Mouse (Mus musculus) MEL (cell line): ENCODE measurements at regions not wholly inside any gene's neighbourhood (a gene's known extent, or its start where the extent isn't known, plus 50 kb on each side); places are given as distances from the start of the nearest gene placed in this dataset.

Experiments used
- DNase-seq: peaks from one replicate; pipeline ENCODE4 v3.0.0; 2011; ENCODE audit warnings: low read depth, low spot score
- H3K27ac ChIP-seq: 2 replicates; pipeline ENCODE4 v1.5.1; 2012; ENCODE audit warnings: low read depth, mild to moderate bottlenecking, control low read depth, low read length, moderate library complexity; ENCODE audit not compliant: control insufficient read depth
- H3K27me3 ChIP-seq, 2 experiments: fragments of 150-350 bp in 1 of 2; sonication (generic) in 1 of 2; 2 replicates each; pipeline ENCODE4 v1.6.1; 2012; ENCODE audit warnings: low read length in 2 of 2, mild to moderate bottlenecking in 2 of 2, improper control_type of control experiment in 1 of 2, moderate library complexity in 1 of 2; ENCODE audit not compliant: insufficient read depth in 2 of 2, control insufficient read depth in 1 of 2
- H3K36me3 ChIP-seq, 2 experiments: 2 replicates each; pipeline ENCODE4 v1.6.1; 2012 to 2014; ENCODE audit warnings: low read length in 2 of 2, improper control_type of control experiment in 1 of 2, inconsistent platforms in 1 of 2, mild to moderate bottlenecking in 1 of 2; ENCODE audit not compliant: insufficient read depth in 2 of 2, control insufficient read depth in 1 of 2
- H3K4me1 ChIP-seq, 2 experiments: fragments of 150-350 bp in 1 of 2; sonication (generic) in 1 of 2; 2 replicates each; pipeline ENCODE4 v1.6.1; 2012; ENCODE audit warnings: low read length in 2 of 2, improper control_type of control experiment in 1 of 2, mild to moderate bottlenecking in 1 of 2; ENCODE audit not compliant: insufficient read depth in 2 of 2, control insufficient read depth in 1 of 2
- H3K4me3 ChIP-seq, 2 experiments: fragments of 150-350 bp in 1 of 2; sonication (generic) in 1 of 2; 2 replicates each; pipeline ENCODE4 v1.5.1; 2012; ENCODE audit warnings: low read depth in 2 of 2, low read length in 2 of 2, mild to moderate bottlenecking in 2 of 2, moderate library complexity in 2 of 2, control low read depth in 1 of 2, improper control_type of control experiment in 1 of 2; ENCODE audit not compliant: control insufficient read depth in 1 of 2, insufficient read depth in 1 of 2
- H3K79me2 ChIP-seq: 2 replicates; pipeline ENCODE4 v1.6.1; 2012; ENCODE audit warnings: mild to moderate bottlenecking, low read length, moderate library complexity; ENCODE audit not compliant: control insufficient read depth, poor library complexity, insufficient read depth
- H3K9ac ChIP-seq: 2 replicates; pipeline ENCODE4 v1.6.1; 2012; ENCODE audit warnings: low read depth, mild to moderate bottlenecking, control low read depth, low read length, moderate library complexity; ENCODE audit not compliant: control insufficient read depth, poor library complexity, severe bottlenecking
- H3K9me3 ChIP-seq: fragments of 150-350 bp; sonication (generic); replicated peaks from 2 replicates; pipeline ENCODE4 v1.6.1; 2012; ENCODE audit warnings: mild to moderate bottlenecking, low read length, improper control_type of control experiment, moderate library complexity; ENCODE audit not compliant: insufficient read depth
- CHD1 ChIP-seq: IDR thresholded peaks from 2 replicates; pipeline ENCODE4 v1.6.1; 2012; ENCODE audit warnings: low read depth, mild to moderate bottlenecking, inconsistent platforms, low read length, improper control_type of control experiment
- CHD2 ChIP-seq: IDR thresholded peaks from 2 replicates; pipeline ENCODE4 v1.6.1; 2011; ENCODE audit warnings: low read length, improper control_type of control experiment
- MAFK ChIP-seq: IDR thresholded peaks from 2 replicates; pipeline ENCODE4 v1.6.1; 2011; ENCODE audit warnings: low read depth, mild to moderate bottlenecking, low read length, improper control_type of control experiment, borderline replicate concordance
- MEF2A ChIP-seq: IDR thresholded peaks from 2 replicates; pipeline ENCODE4 v1.6.1; 2014; ENCODE audit warnings: low read depth, mild to moderate bottlenecking, inconsistent platforms, low read length, improper control_type of control experiment; ENCODE audit not compliant: poor library complexity, insufficient replicate concordance, severe bottlenecking; ENCODE audit errors: extremely low read depth
- NELFE ChIP-seq: IDR thresholded peaks from 2 replicates; pipeline ENCODE4 v1.6.1; 2011; ENCODE audit warnings: low read depth, low read length, improper control_type of control experiment
- NRF1 ChIP-seq: IDR thresholded peaks from 2 replicates; pipeline ENCODE4 v1.6.1; 2014; ENCODE audit warnings: low read depth, mild to moderate bottlenecking, inconsistent platforms, low read length, improper control_type of control experiment, moderate library complexity; ENCODE audit not compliant: poor library complexity, insufficient read depth, severe bottlenecking
- POLR2AphosphoS5 ChIP-seq: IDR thresholded peaks from 2 replicates; pipeline ENCODE4 v1.6.1; 2012; ENCODE audit warnings: low read depth, borderline replicate concordance, mild to moderate bottlenecking, inconsistent platforms, low read length, moderate library complexity, mixed read lengths
- SIN3A ChIP-seq: IDR thresholded peaks from 2 replicates; pipeline ENCODE4 v1.6.1; 2012; ENCODE audit warnings: low read length, improper control_type of control experiment, inconsistent platforms
- TCF12 ChIP-seq: IDR thresholded peaks from 2 replicates; pipeline ENCODE4 v1.6.1; 2014; ENCODE audit warnings: low read depth, mild to moderate bottlenecking, inconsistent platforms, low read length, improper control_type of control experiment, moderate library complexity
- UBTF ChIP-seq: IDR thresholded peaks from 2 replicates; pipeline ENCODE4 v1.6.1; 2012; ENCODE audit warnings: low read depth, mild to moderate bottlenecking, inconsistent platforms, low read length, improper control_type of control experiment, moderate library complexity, borderline replicate concordance; ENCODE audit not compliant: insufficient read depth
- USF1 ChIP-seq: IDR thresholded peaks from 2 replicates; pipeline ENCODE4 v1.6.1; 2014; ENCODE audit warnings: low read depth, mild to moderate bottlenecking, inconsistent platforms, low read length, improper control_type of control experiment, moderate library complexity
- USF2 ChIP-seq, 2 experiments: IDR thresholded peaks; 2 replicates each; pipeline ENCODE4 v1.6.1; 2011 to 2012; ENCODE audit warnings: improper control_type of control experiment in 2 of 2, low read length in 2 of 2, borderline replicate concordance in 1 of 2, inconsistent platforms in 1 of 2, low read depth in 1 of 2, mild to moderate bottlenecking in 1 of 2; ENCODE audit not compliant: insufficient read depth in 1 of 2
- ZC3H11A ChIP-seq: IDR thresholded peaks from 2 replicates; pipeline ENCODE4 v1.6.1; 2012; ENCODE audit warnings: low read depth, mild to moderate bottlenecking, inconsistent platforms, low read length, improper control_type of control experiment

- DNase-seq: no peak
- Histone ChIP-seq H3K4me3 (no peak overlapping the region), H3K79me2 (no peaks in the 10 kb centered on the region), H3K27me3 (no peaks in the 10 kb centered on the region), H3K36me3 (no peaks in the 10 kb centered on the region), H3K4me1 (no peaks in the 10 kb centered on the region), H3K27ac (no peak overlapping the region), H3K9ac (no peak overlapping the region), H3K9me3 (no peaks in the 10 kb centered on the region; the same call in 1 of the 2 replicates)
- TF ChIP-seq TCF12 (no peak), NRF1 (no peak), SIN3A (no peak), UBTF (no peak), ZC3H11A (no peak), MAFK (no peak), MEF2A (no peak), USF1 (no peak), CHD1 (no peak), POLR2AphosphoS5 (no peak), USF2 (IDR thresholded peaks at IDR 0.05; ENCODE audit: borderline replicate concordance in 1 of 2, insufficient read depth in 1 of 2, low read depth in 1 of 2, low read length in 2 of 2) (no peak), NELFE (no peak), CHD2 (no peak)
Measured at GRCm38 (mm10) chr15:60982576-60982975, 59.8 kb upstream of the A1bg start.
